Mouse (Mus musculus) ES-E14 (cell line): ENCODE measurements at regions not wholly inside any gene's neighbourhood (a gene's known extent, or its start where the extent isn't known, plus 50 kb on each side); places are given as distances from the start of the nearest gene placed in this dataset.

Source experiments
- CHD2 ChIP-seq: IDR thresholded peaks from 2 replicates; pipeline ENCODE4 v1.6.1; 2014; ENCODE audit warnings: mild to moderate bottlenecking, low read depth, low read length, inconsistent platforms
- HCFC1 ChIP-seq: IDR thresholded peaks from 2 replicates; pipeline ENCODE4 v1.6.1; 2012; ENCODE audit warnings: low read length, inconsistent platforms, borderline replicate concordance; ENCODE audit not compliant: insufficient read depth
- MAFK ChIP-seq: IDR thresholded peaks from 2 replicates; pipeline ENCODE4 v1.6.1; 2014; ENCODE audit warnings: mild to moderate bottlenecking, low read depth, low read length, inconsistent platforms; ENCODE audit not compliant: insufficient read depth
- ZC3H11A ChIP-seq: IDR thresholded peaks from 2 replicates; pipeline ENCODE4 v1.6.1; 2012; ENCODE audit warnings: low read depth, mild to moderate bottlenecking, inconsistent platforms, low read length, borderline replicate concordance
- ZNF384 ChIP-seq: IDR thresholded peaks from 2 replicates; pipeline ENCODE4 v1.6.1; 2012; ENCODE audit warnings: low read depth, low read length, inconsistent platforms

DNA sequence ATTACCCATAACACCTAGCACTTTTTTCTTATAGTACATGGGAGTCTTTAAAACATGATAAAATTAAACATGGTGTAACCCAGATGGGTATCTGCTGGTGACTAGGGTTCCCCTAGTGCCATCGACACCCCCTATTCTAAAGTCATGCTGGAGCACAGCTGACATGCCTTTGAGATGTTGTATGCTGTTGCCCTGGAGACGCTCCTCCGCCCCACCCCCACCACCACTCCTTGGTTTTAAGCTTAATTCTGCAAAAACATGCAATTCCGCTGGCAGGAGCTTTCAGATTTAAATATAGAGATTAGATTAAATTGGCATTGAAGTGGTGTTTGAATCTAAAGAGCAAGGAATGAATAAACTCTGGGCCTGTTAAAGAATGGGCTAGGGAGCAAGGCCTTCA lies 210.6 kb upstream of the Fam19a5 start:
- no peak for TF ChIP-seq MAFK
- no peak for TF ChIP-seq CHD2
- no peak for TF ChIP-seq ZC3H11A
- no peak for TF ChIP-seq HCFC1
- no peak for TF ChIP-seq ZNF384
